Mouse (Mus musculus) embryonic facial prominence, embryonic 10.5 days (tissue): ENCODE measurements around the gene St6galnac3. TPM values are rescaled to one million over a fixed set of nuclear protein-coding genes. Genes with fewer than 3 reads are reported as not detected.

Experiments used
- DNase-seq: peaks from one replicate; pipeline ENCODE4 v3.0.0-alpha.2; 2017; ENCODE audit warnings: low spot score
- H3K27ac ChIP-seq: fragments of 300-500 bp; sonication (generic); replicated peaks from 2 replicates; pipeline ENCODE4 v1.5.1; 2016; ENCODE audit warnings: mild to moderate bottlenecking
- H3K27me3 ChIP-seq: fragments of 300-500 bp; sonication (generic); replicated peaks from 2 replicates; pipeline ENCODE4 v1.6.1; 2016; ENCODE audit warnings: low read depth, mild to moderate bottlenecking; ENCODE audit not compliant: poor library complexity, severe bottlenecking
- H3K36me3 ChIP-seq: fragments of 300-500 bp; sonication (generic); replicated peaks from 2 replicates; pipeline ENCODE4 v1.6.1; 2016; ENCODE audit warnings: mild to moderate bottlenecking, moderate library complexity
- H3K4me1 ChIP-seq: fragments of 300-500 bp; sonication (generic); 2 replicates; pipeline ENCODE4 v1.6.1; 2016
- H3K4me3 ChIP-seq: fragments of 300-500 bp; sonication (generic); 2 replicates; pipeline ENCODE4 v1.5.1; 2016; ENCODE audit warnings: mild to moderate bottlenecking, moderate library complexity
- H3K9me3 ChIP-seq: fragments of 300-500 bp; sonication (generic); 2 replicates; pipeline ENCODE4 v1.6.1; 2016; ENCODE audit warnings: mild to moderate bottlenecking
- WGBS: fragments of 180-500 bp; shearing (Covaris S2); methylation state at CpG from one replicate; pipeline ENCODE4 v1.1.7; 2016; 5-methylcytosine and 5-hydroxymethylcytosine counted together
- polyA plus RNA-seq: library from polyadenylated mRNA; unstranded; fragments of >200 nt; fragmentation: Nextera tagmentation; extraction: Ambion mirVana; gene quantifications from 2 replicates; pipeline ENCODE4 v1.2.1, GENCODE M21; 2016

St6galnac3 gene
- polyA plus RNA-seq, 1 experiment from 2014 or later: 54.1 TPM

GRCm38 (mm10) chr3:153587594-153587993, 137.4 kb downstream of the St6galnac3 start:
- H3K27me3 ChIP-seq: no peaks in the 10 kb centered on the region
- H3K4me1 ChIP-seq: peaks cover 34% of the 10 kb centered on the region
- 0 out of 2 replicates have a peak, but pooled peaks cover 3% of the 10 kb centered on the region for H3K9me3 ChIP-seq
- H3K27ac ChIP-seq: no peak overlapping the region
- DNase-seq: no peak
- 31% methylated on average over 1 of the region's 1 CpGs for WGBS
- H3K36me3 ChIP-seq: no peaks in the 10 kb centered on the region; the same call in 1 of the 2 replicates
- no peak overlapping the region for H3K4me3 ChIP-seq

GRCm38 (mm10) chr3:153584836-153585235, 140.1 kb downstream of the St6galnac3 start:
- Histone ChIP-seq H3K4me3 (no peak overlapping the region), H3K9me3 (no peaks in the 10 kb centered on the region), H3K4me1 (peaks cover 55% of the 10 kb centered on the region), H3K36me3 (no peaks in the 10 kb centered on the region), H3K27me3 (no peaks in the 10 kb centered on the region), H3K27ac (no peak overlapping the region)
- no peak for DNase-seq
- WGBS: 73% methylated on average over 3 of the region's 3 CpGs

- H3K4me1 ChIP-seq: peaks cover 39% of the 10 kb centered on the region
- no peak overlapping the region for H3K27ac ChIP-seq
- no peak overlapping the region for H3K4me3 ChIP-seq
- DNase-seq: no peak
- 41% methylated on average over 4 of the region's 4 CpGs for whole genome bisulfite sequencing
- H3K27me3 ChIP-seq: no peaks in the 10 kb centered on the region
- H3K36me3 ChIP-seq: no peaks in the 10 kb centered on the region
- no peaks in the 10 kb centered on the region for H3K9me3 ChIP-seq
These were observed 142.9 kb downstream of the St6galnac3 start for GRCm38 (mm10) chr3:153582065-153582464.

GRCm38 (mm10) chr3:153580625-153581024, 144.3 kb downstream of the St6galnac3 start:
- DNase-seq: no peak
- Histone ChIP-seq H3K27me3 (no peaks in the 10 kb centered on the region), H3K27ac (no peak overlapping the region; the same call in 1 of the 2 replicates), H3K4me3 (no peak overlapping the region), H3K4me1 (peaks cover 31% of the 10 kb centered on the region), H3K36me3 (no peaks in the 10 kb centered on the region), H3K9me3 (no peaks in the 10 kb centered on the region)
- 48% methylated on average over 2 of the region's 2 CpGs for WGBS

- Histone ChIP-seq H3K9me3 (no peaks in the 10 kb centered on the region), H3K27ac (no peak overlapping the region), H3K36me3 (no peaks in the 10 kb centered on the region), H3K27me3 (no peaks in the 10 kb centered on the region), H3K4me3 (no peak overlapping the region), H3K4me1 (peaks cover 30% of the 10 kb centered on the region)
- DNase-seq: no peak
- WGBS: 84% methylated on average over 3 of the region's 3 CpGs
These were observed 144.8 kb downstream of the St6galnac3 start for GRCm38 (mm10) chr3:153580136-153580535.

GRCm38 (mm10) chr3:153577286-153577685, 147.7 kb downstream of the St6galnac3 start:
- Histone ChIP-seq H3K4me1 (peaks cover 19% of the 10 kb centered on the region), H3K27ac (no peak overlapping the region), H3K9me3 (no peaks in the 10 kb centered on the region), H3K4me3 (no peak overlapping the region), H3K27me3 (no peaks in the 10 kb centered on the region), H3K36me3 (no peaks in the 10 kb centered on the region)
- 78% methylated on average over 2 of the region's 2 CpGs for WGBS
- no peak for DNase-seq

GRCm38 (mm10) chr3:153571152-153571551, 153.8 kb downstream of the St6galnac3 start:
- Histone ChIP-seq H3K9me3 (no peaks in the 10 kb centered on the region), H3K4me1 (no peaks in the 10 kb centered on the region), H3K27ac (no peak overlapping the region), H3K27me3 (no peaks in the 10 kb centered on the region), H3K4me3 (no peak overlapping the region), H3K36me3 (no peaks in the 10 kb centered on the region)
- whole genome bisulfite sequencing: 94% methylated on average over 11 of the region's 11 CpGs
- no peak for DNase-seq

- 87% methylated on average over 3 of the region's 3 CpGs for WGBS
- no peaks in the 10 kb centered on the region for H3K27me3 ChIP-seq
- H3K4me3 ChIP-seq: no peak overlapping the region
- H3K4me1 ChIP-seq: no peaks in the 10 kb centered on the region
- DNase-seq: no peak
- H3K36me3 ChIP-seq: no peaks in the 10 kb centered on the region
- no peak overlapping the region for H3K27ac ChIP-seq
- H3K9me3 ChIP-seq: no peaks in the 10 kb centered on the region
These were observed 156.2 kb downstream of the St6galnac3 start for GRCm38 (mm10) chr3:153568815-153569214.

- Histone ChIP-seq H3K4me3 (no peak overlapping the region), H3K27ac (no peak overlapping the region), H3K36me3 (no peaks in the 10 kb centered on the region), H3K27me3 (no peaks in the 10 kb centered on the region), H3K9me3 (no peaks in the 10 kb centered on the region), H3K4me1 (no peaks in the 10 kb centered on the region)
- 85% methylated on average over 3 of the region's 3 CpGs for WGBS
- DNase-seq: no peak
These were observed 157.1 kb downstream of the St6galnac3 start for GRCm38 (mm10) chr3:153567913-153568312.

GRCm38 (mm10) chr3:153567512-153567911, 157.5 kb downstream of the St6galnac3 start:
- no peaks in the 10 kb centered on the region for H3K9me3 ChIP-seq
- H3K27me3 ChIP-seq: no peaks in the 10 kb centered on the region
- WGBS: 88% methylated on average over 4 of the region's 4 CpGs
- no peaks in the 10 kb centered on the region for H3K4me1 ChIP-seq
- no peak for DNase-seq
- H3K4me3 ChIP-seq: no peak overlapping the region
- H3K27ac ChIP-seq: no peak overlapping the region
- H3K36me3 ChIP-seq: no peaks in the 10 kb centered on the region

- Histone ChIP-seq H3K4me3 (no peak overlapping the region), H3K4me1 (no peaks in the 10 kb centered on the region), H3K27me3 (no peaks in the 10 kb centered on the region), H3K36me3 (no peaks in the 10 kb centered on the region), H3K27ac (no peak overlapping the region), H3K9me3 (no peaks in the 10 kb centered on the region)
- no peak for DNase-seq
- WGBS: 92% methylated on average over 2 of the region's 2 CpGs
These were observed 158.9 kb downstream of the St6galnac3 start for GRCm38 (mm10) chr3:153566100-153566499.

GRCm38 (mm10) chr3:153560897-153561296, 164.1 kb downstream of the St6galnac3 start:
- no peaks in the 10 kb centered on the region for H3K36me3 ChIP-seq
- no peaks in the 10 kb centered on the region for H3K9me3 ChIP-seq
- no peak overlapping the region for H3K4me3 ChIP-seq
- no peak for DNase-seq
- H3K27me3 ChIP-seq: no peaks in the 10 kb centered on the region
- WGBS: 77% methylated on average over 6 of the region's 6 CpGs
- H3K4me1 ChIP-seq: no peaks in the 10 kb centered on the region
- H3K27ac ChIP-seq: no peak overlapping the region

- 92% methylated on average over 8 of the region's 8 CpGs for WGBS
- H3K4me3 ChIP-seq: no peak overlapping the region
- H3K27me3 ChIP-seq: no peaks in the 10 kb centered on the region
- no peak for DNase-seq
- no peaks in the 10 kb centered on the region for H3K36me3 ChIP-seq
- H3K4me1 ChIP-seq: no peaks in the 10 kb centered on the region
- no peaks in the 10 kb centered on the region for H3K9me3 ChIP-seq
- no peak overlapping the region for H3K27ac ChIP-seq
These were observed 165.4 kb downstream of the St6galnac3 start for GRCm38 (mm10) chr3:153559586-153559985.

GRCm38 (mm10) chr3:153556621-153557020, 168.4 kb downstream of the St6galnac3 start:
- Histone ChIP-seq H3K36me3 (no peaks in the 10 kb centered on the region), H3K4me1 (no peaks in the 10 kb centered on the region), H3K4me3 (no peak overlapping the region), H3K27ac (no peak overlapping the region), H3K9me3 (no peaks in the 10 kb centered on the region), H3K27me3 (no peaks in the 10 kb centered on the region)
- WGBS: 81% methylated on average over 11 of the region's 11 CpGs
- no peak for DNase-seq
